Mouse (Mus musculus) retina, adult 2 months (tissue): ENCODE results near the gene Hoxd8.

Experiments
- DNase-seq: peaks from one replicate; pipeline ENCODE4 v3.0.0-alpha.2; 2012; ENCODE audit warnings: low read depth, low spot score

The Hoxd8 gene

GRCm38 (mm10) chr2:74698201-74699052, 6.0 kb upstream of the Hoxd8 start:
- no peak for DNase-seq

GRCm38 (mm10) chr2:74699053-74699430, 5.4 kb upstream of the Hoxd8 start:
- no peak for DNase-seq

- DNase-seq = no peak
These were observed 4.5 kb upstream of the Hoxd8 start for GRCm38 (mm10) chr2:74699664-74700545.

GRCm38 (mm10) chr2:74700546-74701112, 3.8 kb upstream of the Hoxd8 start:
- DNase-seq = no peak

GRCm38 (mm10) chr2:74701949-74702819, 2.2 kb upstream of the Hoxd8 start:
- DNase-seq = peak; percentile 18

GRCm38 (mm10) chr2:74702820-74703219, 1.6 kb upstream of the Hoxd8 start:
- DNase-seq = no peak

GRCm38 (mm10) chr2:74703317-74703716, 1.1 kb upstream of the Hoxd8 start:
- DNase-seq = no peak

- no peak for DNase-seq
These were observed 559 bp upstream of the Hoxd8 start for GRCm38 (mm10) chr2:74703720-74704392.

GRCm38 (mm10) chr2:74704999-74705466, 618 bp downstream of the Hoxd8 start:
- no peak for DNase-seq

- DNase-seq = no peak
These were observed 1.2 kb downstream of the Hoxd8 start for GRCm38 (mm10) chr2:74705467-74706089.

- DNase-seq = no peak
These were observed 2.1 kb downstream of the Hoxd8 start for GRCm38 (mm10) chr2:74706393-74706960.

GRCm38 (mm10) chr2:74707599-74707998, 3.2 kb downstream of the Hoxd8 start:
- no peak for DNase-seq

GRCm38 (mm10) chr2:74708676-74709075, 4.3 kb downstream of the Hoxd8 start:
- DNase-seq = no peak

- no peak for DNase-seq
These were observed 5.3 kb downstream of the Hoxd8 start for GRCm38 (mm10) chr2:74709465-74710419.

GRCm38 (mm10) chr2:74710929-74711543, 6.6 kb downstream of the Hoxd8 start:
- DNase-seq = no peak

- no peak for DNase-seq
These were observed 7.6 kb downstream of the Hoxd8 start, which contains the start of the genes Hoxd3 and Hoxd4 for GRCm38 (mm10) chr2:74711721-74712621. Hoxd3 (plus strand) TSS chr2:74711927. Hoxd4 (plus strand) TSS chr2:74711929.
